Mouse (Mus musculus): Measurements from ENCODE around the gene Ccdc155.

DNA sequence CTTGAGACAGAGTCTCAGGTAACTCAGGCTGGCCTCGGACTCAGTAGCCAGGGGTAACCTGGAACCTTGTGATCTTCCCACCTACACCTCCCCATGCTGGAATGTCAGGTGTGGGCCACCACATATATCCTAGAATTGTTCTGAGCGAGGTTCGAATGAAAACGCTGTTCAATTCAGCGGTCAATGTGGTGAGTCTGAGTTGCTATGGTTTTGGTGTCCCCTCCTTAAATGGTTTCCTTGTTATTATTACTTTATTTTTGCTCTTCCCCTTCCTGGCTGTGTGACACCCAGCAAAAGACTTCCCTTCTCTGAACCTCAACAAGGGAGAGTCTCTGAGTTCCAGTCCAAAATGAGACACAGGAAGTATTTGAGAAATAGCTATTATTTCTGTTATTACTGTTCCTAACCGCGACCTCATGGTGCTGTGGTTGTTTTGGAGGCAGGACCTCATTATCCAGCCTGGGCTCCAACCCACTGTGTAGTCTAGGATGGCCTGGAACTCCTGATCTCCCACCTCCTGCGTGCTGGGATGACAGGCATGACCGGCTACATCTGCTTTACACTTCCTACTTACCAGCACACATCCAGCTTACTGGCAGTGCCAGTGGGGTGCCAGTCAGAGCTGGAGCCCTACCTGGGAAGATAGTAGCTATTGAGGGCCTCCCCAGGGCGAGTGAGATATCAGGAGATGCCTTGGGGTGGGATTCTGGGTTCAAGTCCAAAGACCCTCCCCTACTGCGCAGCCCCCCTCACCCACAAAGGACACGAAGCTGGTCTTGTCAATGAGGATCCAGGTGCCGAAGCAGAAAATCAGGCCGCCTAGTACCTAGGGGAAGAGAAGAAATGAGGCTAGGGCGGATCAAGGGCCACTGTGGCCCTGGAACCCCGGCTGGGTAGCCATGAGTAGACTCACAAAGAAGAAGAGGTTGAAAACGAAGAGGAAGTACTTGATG is 33.3 kb upstream of the Ccdc155 start:
- TF ChIP-seq CTCF (IDR thresholded peaks at IDR 0.05; ENCODE audit: low read depth, low read length) (no peak), POLR2AphosphoS5 (IDR thresholded peaks at IDR 0.05; ENCODE audit: insufficient replicate concordance, low read depth, low read length) (no peak), TAL1 (conservative IDR thresholded peaks at IDR 0.05; ENCODE audit: low read depth, low read length) (no peak)
